Mouse (Mus musculus): Measurements from ENCODE around the gene Dusp11. TPM values are rescaled to one million over a fixed set of nuclear protein-coding genes. Genes with fewer than 3 reads are reported as not detected.
A peak's percentile ranks its signal among the peaks of the same experiment; 100 is the strongest.
"Not testable (repeated sequence)": the region's sequence is repeated elsewhere in the genome, so short reads cannot be mapped to it uniquely, and the experiment has no call there.

Gene Dusp11
- polyA plus RNA-seq, 1 experiment from 2014 or later = 45.0 TPM

DNA sequence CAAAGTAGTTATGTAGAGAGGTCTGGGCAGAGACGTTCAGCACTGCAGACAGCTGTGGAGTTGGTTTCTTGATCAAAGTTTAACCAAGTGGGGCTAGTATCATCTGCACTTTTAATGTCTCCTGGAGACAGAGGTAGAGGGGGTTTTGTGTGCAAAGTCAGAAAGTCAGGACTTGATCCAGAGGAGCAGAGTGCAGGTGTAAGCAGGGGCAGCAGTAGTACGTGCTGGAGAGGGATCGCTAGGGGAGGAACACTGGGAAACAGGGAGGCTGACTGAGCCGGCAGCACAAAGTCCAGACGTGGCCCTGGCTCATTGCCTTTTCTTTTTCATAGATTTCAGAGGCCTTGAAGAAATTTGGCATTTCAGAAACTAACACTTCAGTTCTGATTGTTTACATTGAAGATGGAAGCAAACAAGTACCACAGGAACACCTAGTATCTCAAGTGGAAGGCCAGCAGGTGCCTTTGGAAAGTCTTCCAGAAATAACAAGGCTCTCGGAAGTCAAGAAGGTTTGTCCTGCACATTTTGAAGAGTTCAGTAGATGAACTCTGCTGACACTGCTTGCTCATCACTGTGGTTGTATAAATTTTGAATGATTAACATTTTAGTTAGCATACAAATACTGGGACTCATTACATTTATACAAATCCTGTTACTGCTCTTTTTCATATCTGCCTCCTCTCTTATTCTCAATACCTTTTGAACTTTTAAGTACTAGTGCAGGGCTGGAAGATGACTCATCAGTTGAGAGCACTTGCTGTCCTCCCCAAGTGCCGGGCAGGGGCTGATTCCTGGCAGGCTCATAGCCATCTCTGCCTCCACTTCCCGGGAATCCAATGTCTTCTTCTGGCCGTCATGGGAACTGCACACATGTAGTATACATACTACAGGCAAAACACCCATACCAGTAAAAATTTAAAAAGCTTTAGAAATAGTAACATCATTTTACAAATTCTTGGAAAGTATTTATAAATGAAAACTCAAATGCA, 33.7 kb downstream of the Dusp11 start:
- H3K27me3 ChIP-seq (ENCODE audit: low read depth, poor library complexity, severe bottlenecking) = no peaks in the 10 kb centered on the region
- H3K27ac ChIP-seq = no peak overlapping the region
- H3K36me3 ChIP-seq = peaks cover 76% of the 10 kb centered on the region
- DNase-seq (ENCODE audit: low spot score) = no peak
- no peaks in the 10 kb centered on the region for H3K4me1 ChIP-seq
- no peak overlapping the region for H3K4me3 ChIP-seq
- 92% methylated on average over 9 of the region's 9 CpGs for WGBS
- H3K9me3 ChIP-seq (replicated peaks) = no peaks in the 10 kb centered on the region

DNA sequence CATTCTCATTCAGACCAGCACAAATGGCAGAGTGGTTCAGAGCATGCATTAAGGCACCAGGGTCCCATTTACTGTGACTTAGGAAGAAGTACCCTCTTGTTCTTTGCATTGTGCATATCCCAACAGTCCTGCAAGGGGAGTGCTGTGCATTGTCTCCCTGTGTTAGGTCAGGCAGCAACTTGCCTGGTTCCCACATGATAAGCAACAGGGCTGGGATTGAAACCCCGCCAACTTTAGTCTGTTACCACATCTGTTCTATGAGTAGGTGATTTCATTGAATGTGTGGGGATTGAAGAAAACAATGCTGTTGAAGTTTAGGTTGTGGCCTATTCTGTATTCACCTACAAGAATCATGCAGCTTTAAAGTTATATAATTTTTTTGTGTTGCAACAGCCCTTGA, 34.8 kb downstream of the Dusp11 start:
- DNase-seq (ENCODE audit: low spot score) = no peak
- Histone ChIP-seq H3K27me3 (ENCODE audit: low read depth, poor library complexity, severe bottlenecking) (no peaks in the 10 kb centered on the region), H3K27ac (no peak overlapping the region), H3K36me3 (peaks cover 82% of the 10 kb centered on the region), H3K4me1 (no peaks in the 10 kb centered on the region), H3K9me3 (replicated peaks) (no peaks in the 10 kb centered on the region), H3K4me3 (no peak overlapping the region)
- WGBS = 87% methylated on average over 1 of the region's 1 CpGs

GRCm38 (mm10) chr6:85923643-85924042, 37.8 kb downstream of the Dusp11 start:
- Histone ChIP-seq H3K27ac (no peak overlapping the region), H3K27me3 (ENCODE audit: low read depth, poor library complexity, severe bottlenecking) (no peaks in the 10 kb centered on the region), H3K9me3 (replicated peaks) (no peaks in the 10 kb centered on the region), H3K4me3 (no peak overlapping the region), H3K4me1 (no peaks in the 10 kb centered on the region), H3K36me3 (peaks cover 72% of the 10 kb centered on the region)
- 93% methylated on average over 1 of the region's 1 CpGs for WGBS
- no peak for DNase-seq (ENCODE audit: low spot score)

DNA sequence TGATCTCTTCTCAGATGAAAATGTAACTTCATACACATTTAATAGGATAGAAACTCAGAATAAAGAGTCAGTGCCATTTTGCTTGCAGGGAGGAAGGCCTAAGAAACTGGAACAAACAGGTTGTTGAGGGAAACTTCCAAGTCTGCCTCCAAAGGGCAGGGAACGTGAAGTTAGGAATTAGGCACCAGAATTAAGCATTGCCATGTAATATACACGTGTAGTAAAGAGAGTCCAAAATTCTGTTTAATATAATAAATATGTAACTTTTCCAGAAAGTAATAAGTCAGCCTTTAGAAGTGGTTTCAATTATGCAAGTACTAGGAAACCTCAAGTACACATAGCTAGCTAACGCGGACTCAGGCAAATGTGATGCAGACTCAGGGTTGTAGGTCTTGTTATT, 42.1 kb downstream of the Dusp11 start:
- DNase-seq (ENCODE audit: low spot score) = no peak
- Histone ChIP-seq H3K4me1 (peaks cover 13% of the 10 kb centered on the region), H3K36me3 (peaks cover 31% of the 10 kb centered on the region), H3K4me3 (no peak overlapping the region), H3K27me3 (ENCODE audit: low read depth, poor library complexity, severe bottlenecking) (no peaks in the 10 kb centered on the region), H3K27ac (no peak overlapping the region), H3K9me3 (replicated peaks) (no peaks in the 10 kb centered on the region)
- 94% methylated on average over 4 of the region's 4 CpGs for WGBS

DNA sequence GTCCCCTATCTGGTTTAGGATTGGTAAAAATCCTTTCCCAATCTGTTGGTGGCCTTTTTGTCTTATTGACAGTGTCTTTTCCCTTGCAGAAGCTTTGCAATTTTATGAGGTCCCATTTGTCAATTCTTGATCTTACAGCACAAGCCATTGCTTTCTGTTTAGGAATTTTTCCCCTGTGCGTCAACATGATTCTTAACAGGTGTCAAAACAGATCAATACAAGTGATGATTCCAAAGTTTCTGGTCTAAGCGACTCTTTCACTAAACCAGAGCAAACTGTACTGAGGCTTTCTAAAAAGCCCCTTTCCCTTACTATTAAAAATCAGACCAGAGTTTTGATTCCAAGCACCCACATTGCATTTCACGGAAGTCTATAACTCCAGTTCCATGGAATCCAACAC, 43.1 kb downstream of the Dusp11 start:
- not testable (repeated sequence) for H3K9me3 ChIP-seq (replicated peaks); H3K27ac ChIP-seq; DNase-seq (ENCODE audit: low spot score); H3K4me3 ChIP-seq; H3K27me3 ChIP-seq (ENCODE audit: low read depth, poor library complexity, severe bottlenecking)
- Histone ChIP-seq H3K36me3 (peaks cover 25% of the 10 kb centered on the region), H3K4me1 (peaks cover 13% of the 10 kb centered on the region)
- 96% methylated on average over 3 of the region's 3 CpGs for WGBS

- Histone ChIP-seq H3K4me1 (peaks cover 13% of the 10 kb centered on the region), H3K27ac (peak overlapping the region; percentile 88; the same call in 1 of the 2 replicates), H3K27me3 (ENCODE audit: low read depth, poor library complexity, severe bottlenecking) (no peaks in the 10 kb centered on the region), H3K36me3 (peaks cover 12% of the 10 kb centered on the region; the same call in 1 of the 2 replicates), H3K9me3 (replicated peaks) (no peaks in the 10 kb centered on the region), H3K4me3 (peak overlapping the region; percentile 62)
- 86% methylated on average over 6 of the region's 6 CpGs for WGBS
- DNase-seq (ENCODE audit: low spot score) = no peak
Measured at GRCm38 (mm10) chr6:85916596-85916995, 44.9 kb downstream of the Dusp11 start.

DNA sequence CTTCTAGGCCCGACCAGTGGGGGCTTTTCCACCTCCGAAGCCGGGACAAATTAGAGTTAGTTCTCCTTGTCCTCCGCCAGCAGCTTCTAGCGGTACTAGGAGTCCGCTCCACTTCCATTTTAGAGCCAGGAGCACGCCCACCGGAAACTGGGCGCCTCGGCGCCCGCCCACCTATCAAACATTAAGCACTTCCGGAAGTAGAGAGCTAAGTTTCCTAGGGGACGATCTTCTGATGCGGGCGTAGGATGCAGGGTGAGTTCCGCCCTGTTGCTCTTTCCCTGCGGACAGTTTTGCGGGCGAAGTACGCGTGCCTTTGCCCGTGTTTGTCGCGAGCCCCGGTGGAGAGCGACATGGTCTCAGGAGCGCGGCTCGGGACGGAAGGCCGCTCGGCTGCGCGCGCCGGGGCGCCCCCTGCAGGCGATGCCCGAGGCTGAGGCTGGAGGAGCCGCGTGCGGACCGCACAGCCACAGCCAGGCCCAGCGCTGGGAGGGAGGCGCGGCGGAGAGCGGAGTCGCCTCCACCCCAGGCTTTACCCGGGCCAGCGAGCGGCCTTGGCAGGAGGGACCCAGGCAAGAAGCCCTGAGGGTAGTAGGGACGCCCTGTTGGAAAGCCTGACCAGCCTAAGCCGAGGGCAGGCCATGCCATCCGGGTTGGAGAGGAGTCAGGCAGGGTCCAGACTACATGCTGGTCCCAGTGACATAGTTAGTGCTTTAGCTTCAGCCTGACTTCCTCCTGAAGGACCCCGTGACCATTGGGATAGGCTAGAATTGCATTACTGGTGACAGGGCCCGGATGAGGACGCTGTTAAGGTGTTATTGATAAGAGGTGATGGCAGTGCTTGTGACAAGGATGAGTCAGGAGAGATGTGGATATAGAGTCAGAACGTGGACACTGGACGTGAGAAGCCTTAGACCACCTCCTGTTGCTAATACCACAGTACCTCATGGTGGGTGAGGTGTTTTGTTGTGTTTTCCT, 45.6 kb downstream of the Dusp11 start, which contains the start of gene Nat8f1:
Gene Nat8f1 (minus strand): TSS at position 149 of the 975 bp plus-strand sequence.
- not testable (repeated sequence) for H3K27me3 ChIP-seq (ENCODE audit: low read depth, poor library complexity, severe bottlenecking); H3K36me3 ChIP-seq; H3K9me3 ChIP-seq (replicated peaks)
- peaks cover 13% of the 10 kb centered on the region for H3K4me1 ChIP-seq
- 1% methylated on average over 61 of the region's 61 CpGs for WGBS
- peak; percentile 89 for DNase-seq (ENCODE audit: low spot score)
- peak within 1 kb of the TSS; percentile 88 for H3K27ac ChIP-seq
- H3K4me3 ChIP-seq = peak within 1 kb of the TSS; percentile 62

- 7% methylated on average over 11 of the region's 11 CpGs for WGBS
Measured at GRCm38 (mm10) chr6:85915141-85915538, 46.3 kb downstream of the Dusp11 start.

GRCm38 (mm10) chr6:85911587-85911986, 49.9 kb downstream of the Dusp11 start, which contains the start of gene Tprkb:
Tprkb (plus strand) TSS chr6:85911865.
- Histone ChIP-seq H3K36me3 (no peaks in the 10 kb centered on the region), H3K4me3 (no peak within 1 kb of the TSS), H3K9me3 (replicated peaks) (no peaks in the 10 kb centered on the region), H3K27ac (no peak within 1 kb of the TSS), H3K4me1 (peaks cover 12% of the 10 kb centered on the region), H3K27me3 (ENCODE audit: low read depth, poor library complexity, severe bottlenecking) (no peaks in the 10 kb centered on the region)
- DNase-seq (ENCODE audit: low spot score) = no peak
- WGBS = 86% methylated on average over 3 of the region's 3 CpGs

More at GRCm38 (mm10) chr6:85915141-85915538, 46.3 kb downstream of the Dusp11 start:
- Histone ChIP-seq H3K36me3 (no peaks in the 10 kb centered on the region), H3K9me3 (replicated peaks) (no peaks in the 10 kb centered on the region), H3K4me1 (peaks cover 13% of the 10 kb centered on the region), H3K27me3 (ENCODE audit: low read depth, poor library complexity, severe bottlenecking) (no peaks in the 10 kb centered on the region), H3K27ac (peak overlapping the region; percentile 88), H3K4me3 (peak overlapping the region; percentile 62)
- DNase-seq (ENCODE audit: low spot score) = no peak

- Histone ChIP-seq H3K27ac (no peak overlapping the region), H3K9me3 (replicated peaks) (no peaks in the 10 kb centered on the region), H3K36me3 (no peaks in the 10 kb centered on the region), H3K4me1 (peaks cover 2% of the 10 kb centered on the region), H3K4me3 (no peak overlapping the region), H3K27me3 (ENCODE audit: low read depth, poor library complexity, severe bottlenecking) (no peaks in the 10 kb centered on the region)
- no peak for DNase-seq (ENCODE audit: low spot score)
- 91% methylated on average over 1 of the region's 1 CpGs for WGBS
Measured at GRCm38 (mm10) chr6:85909704-85910103, 51.8 kb downstream of the Dusp11 start.

- Histone ChIP-seq H3K4me3 (no peak overlapping the region), H3K27ac (no peak overlapping the region), H3K36me3 (no peaks in the 10 kb centered on the region), H3K27me3 (ENCODE audit: low read depth, poor library complexity, severe bottlenecking) (no peaks in the 10 kb centered on the region), H3K9me3 (replicated peaks) (no peaks in the 10 kb centered on the region), H3K4me1 (no peaks in the 10 kb centered on the region)
- 75% methylated on average over 3 of the region's 3 CpGs for WGBS
- DNase-seq (ENCODE audit: low spot score) = no peak
Measured at GRCm38 (mm10) chr6:85908341-85908740, 53.1 kb downstream of the Dusp11 start.

- H3K4me3 ChIP-seq; H3K27ac ChIP-seq; H3K4me1 ChIP-seq; DNase-seq (ENCODE audit: low spot score); H3K36me3 ChIP-seq; H3K27me3 ChIP-seq (ENCODE audit: low read depth, poor library complexity, severe bottlenecking); H3K9me3 ChIP-seq (replicated peaks): not testable (repeated sequence)
- WGBS = 81% methylated on average over 2 of the region's 2 CpGs
Measured at GRCm38 (mm10) chr6:85906911-85907351, 54.5 kb downstream of the Dusp11 start.
